Mouse (Mus musculus) brain, embryonic 14.5 days (tissue): ENCODE measurements at regions not wholly inside any gene's neighbourhood (a gene's known extent, or its start where the extent isn't known, plus 50 kb on each side); places are given as distances from the start of the nearest gene placed in this dataset.

ENCODE experiments used
- CTCF ChIP-seq: fragments of 200-500 bp; IDR thresholded peaks from 2 replicates; pipeline ENCODE4 v1.5.1; 2012; ENCODE audit warnings: inconsistent platforms, mild to moderate bottlenecking, moderate library complexity, borderline replicate concordance; ENCODE audit not compliant: insufficient read depth, insufficient read length; ENCODE audit errors: extremely low read depth
- POLR2A ChIP-seq: fragments of 200-500 bp; IDR thresholded peaks from 2 replicates; pipeline ENCODE4 v1.6.1; 2012; ENCODE audit warnings: mild to moderate bottlenecking, inconsistent platforms, borderline replicate concordance; ENCODE audit not compliant: poor library complexity, insufficient read depth, insufficient read length, severe bottlenecking; ENCODE audit errors: extremely low read depth

DNA sequence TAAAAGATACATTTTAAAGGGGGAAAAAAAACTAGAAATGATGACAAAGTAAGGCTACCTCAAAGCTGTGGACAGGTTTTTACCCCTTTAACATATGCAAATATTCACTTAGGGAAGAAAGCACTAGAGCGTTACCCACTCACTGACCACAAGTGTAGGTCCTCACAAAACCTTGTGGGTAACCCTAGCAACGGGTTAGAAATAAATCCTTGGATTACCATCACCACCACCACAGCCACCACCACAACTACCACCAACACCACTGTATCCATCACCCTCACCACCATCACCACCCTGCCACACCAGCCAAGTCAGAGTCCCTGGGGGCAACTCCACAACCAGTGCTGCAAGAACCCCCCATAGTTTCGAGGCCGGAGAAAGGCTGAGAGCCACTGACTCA is 91.4 kb upstream of the Nabp1 start:
- TF ChIP-seq CTCF: no peak
- TF ChIP-seq POLR2A: no peak
